Mouse (Mus musculus): ENCODE data around the gene Svbp.

The Svbp gene

GRCm38 (mm10) chr4:119194909-119195581 lies at the start of gene Svbp:
Svbp (plus strand) TSS chr4:119195306.
- peak; percentile 77 to 80 for DNase-seq (ENCODE audit: low spot score in 2 of 2)

- DNase-seq (ENCODE audit: low spot score in 2 of 2), result no peak
Observed at GRCm38 (mm10) chr4:119146816-119147215, 48.3 kb upstream of the Svbp start.

- DNase-seq (ENCODE audit: low spot score in 2 of 2), result no peak
Observed at GRCm38 (mm10) chr4:119147347-119147746, 47.8 kb upstream of the Svbp start.

GRCm38 (mm10) chr4:119148741-119149140 lies 46.4 kb upstream of the Svbp start:
- DNase-seq (ENCODE audit: low spot score in 2 of 2), result no peak

- DNase-seq (ENCODE audit: low spot score in 2 of 2), result peak; percentile 60 to 64
Observed at GRCm38 (mm10) chr4:119157186-119157585, 37.9 kb upstream of the Svbp start.

GRCm38 (mm10) chr4:119157891-119158290 lies 37.2 kb upstream of the Svbp start:
- no peak for DNase-seq (ENCODE audit: low spot score in 2 of 2)

GRCm38 (mm10) chr4:119161358-119161757 lies 33.7 kb upstream of the Svbp start:
- no peak for DNase-seq (ENCODE audit: low spot score in 2 of 2)

GRCm38 (mm10) chr4:119162990-119163389 lies 32.1 kb upstream of the Svbp start:
- no peak for DNase-seq (ENCODE audit: low spot score in 2 of 2)

GRCm38 (mm10) chr4:119165916-119166315 lies 29.2 kb upstream of the Svbp start:
- DNase-seq (ENCODE audit: low spot score in 2 of 2), result no peak

- no peak for DNase-seq (ENCODE audit: low spot score in 2 of 2)
Observed at GRCm38 (mm10) chr4:119167068-119167467, 28.0 kb upstream of the Svbp start.

- DNase-seq (ENCODE audit: low spot score in 2 of 2), result peak; percentile 91 to 93
Observed at GRCm38 (mm10) chr4:119167663-119168062, 27.4 kb upstream of the Svbp start.

GRCm38 (mm10) chr4:119172919-119173650 lies 22.0 kb upstream of the Svbp start:
- DNase-seq (ENCODE audit: low spot score in 2 of 2), result peak; percentile 36 to 51

- peak; percentile 96 to 98 for DNase-seq (ENCODE audit: low spot score in 2 of 2)
Observed at GRCm38 (mm10) chr4:119173851-119174453, 21.2 kb upstream of the Svbp start, which contains the start of gene Zfp691. Zfp691 (minus strand) TSS chr4:119174195.

- no peak for DNase-seq (ENCODE audit: low spot score in 2 of 2)
Observed at GRCm38 (mm10) chr4:119177702-119178101, 17.4 kb upstream of the Svbp start.

- no peak for DNase-seq (ENCODE audit: low spot score in 2 of 2)
Observed at GRCm38 (mm10) chr4:119178331-119178730, 16.8 kb upstream of the Svbp start.

- no peak for DNase-seq (ENCODE audit: low spot score in 2 of 2)
Observed at GRCm38 (mm10) chr4:119180133-119180707, 14.9 kb upstream of the Svbp start.

GRCm38 (mm10) chr4:119181456-119181855 lies 13.7 kb upstream of the Svbp start:
- no peak for DNase-seq (ENCODE audit: low spot score in 2 of 2)

- no peak for DNase-seq (ENCODE audit: low spot score in 2 of 2)
Observed at GRCm38 (mm10) chr4:119183525-119183924, 11.6 kb upstream of the Svbp start.

- no peak for DNase-seq (ENCODE audit: low spot score in 2 of 2)
Observed at GRCm38 (mm10) chr4:119185771-119186170, 9.3 kb upstream of the Svbp start.

GRCm38 (mm10) chr4:119188060-119188785 lies 6.9 kb upstream of the Svbp start:
- no peak for DNase-seq (ENCODE audit: low spot score in 2 of 2)

GRCm38 (mm10) chr4:119189392-119189791 lies 5.7 kb upstream of the Svbp start:
- DNase-seq (ENCODE audit: low spot score in 2 of 2), result no peak

GRCm38 (mm10) chr4:119189864-119190263 lies 5.2 kb upstream of the Svbp start, which contains the start of gene Ermap:
Ermap (minus strand) TSS chr4:119190011.
- no peak for DNase-seq (ENCODE audit: low spot score in 2 of 2)

All from right cerebral cortex, adult 2 months (tissue).